Comparison of ENCODE assay signal across 8 mouse cellular contexts in the genomic region with DNA sequence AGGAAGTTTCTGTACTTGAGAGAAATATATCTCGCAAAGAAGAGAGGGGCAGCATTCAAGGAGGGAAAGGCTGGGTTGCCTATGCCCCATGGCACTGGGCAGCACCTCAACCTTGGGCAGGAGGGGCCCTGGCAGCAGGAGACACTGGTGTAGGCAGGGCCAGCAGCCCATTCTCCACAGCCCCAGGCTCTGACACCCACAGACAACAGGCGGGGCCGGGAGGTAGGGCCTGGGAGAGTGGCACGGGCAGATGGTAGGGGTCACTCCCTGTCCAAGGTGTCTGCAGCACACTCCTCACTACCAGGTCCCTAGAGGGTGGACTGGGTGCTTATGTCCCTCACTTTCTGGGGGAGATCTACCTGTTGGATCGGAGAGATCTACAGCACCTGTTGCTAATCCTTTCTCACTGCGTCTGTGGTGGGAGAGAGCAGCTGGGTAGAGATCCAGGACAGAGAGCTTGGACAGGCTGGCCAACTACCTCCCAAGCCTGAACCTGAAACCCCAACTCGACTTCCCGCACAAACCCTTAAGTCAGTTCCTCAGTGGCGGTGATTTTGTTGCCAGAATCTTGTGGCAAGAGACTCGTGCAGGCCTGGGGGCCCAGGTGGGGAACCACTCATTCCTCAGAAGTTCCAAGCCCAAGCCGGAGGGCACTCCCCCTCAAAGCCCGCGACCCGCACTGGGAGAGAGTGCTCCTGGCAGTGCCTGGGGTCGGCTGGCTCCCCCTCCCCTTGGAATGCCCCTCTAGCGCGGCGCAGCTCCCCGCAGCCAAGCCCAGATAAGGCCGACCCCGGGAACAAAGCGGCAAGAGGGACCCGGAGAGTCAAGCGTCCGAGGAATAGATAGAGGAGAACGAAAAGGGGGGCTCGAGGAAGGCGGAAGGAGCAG. TPM values are rescaled to one million over a fixed set of nuclear protein-coding genes. Genes with fewer than 3 reads are reported as not detected.
DNase-seq lines count a peak whose midpoint lies in the region; ATAC-seq and TF ChIP-seq lines count a peak whose summit lies in the region.

No protein-coding gene starts in this region.

- H3K9me3 ChIP-seq in lung, embryonic 15.5 days: no peaks in the 10 kb centered on the region
- H3K9me3 ChIP-seq in heart, embryonic 10.5 days: no peaks in the 10 kb centered on the region
- no peaks in the 10 kb centered on the region for H3K9me3 ChIP-seq in midbrain, embryonic 15.5 days

- no peak for ATAC-seq in lung, embryonic 15.5 days (ENCODE audit: borderline replicate concordance, extremely low read depth, low FRiP score, low TSS enrichment)
- 0 out of 2 replicates have a peak, but pooled peaks have one; percentile 9 for ATAC-seq in midbrain, embryonic 15.5 days (replicated peaks)

- H3K4me1 ChIP-seq in lung, embryonic 15.5 days: peaks cover 69% of the 10 kb centered on the region
- 0 out of 2 replicates have a peak, but pooled peaks cover 2% of the 10 kb centered on the region for H3K4me1 ChIP-seq in bone marrow, adult 2 months (ENCODE audit: control insufficient read depth, insufficient read depth, low read length)
- H3K4me1 ChIP-seq in heart, embryonic 10.5 days: peaks cover 72% of the 10 kb centered on the region
- peaks cover 60% of the 10 kb centered on the region for H3K4me1 ChIP-seq in midbrain, embryonic 15.5 days

- H3K4me2 ChIP-seq in lung, embryonic 15.5 days: peak overlapping the region; percentile 92
- H3K4me2 ChIP-seq in midbrain, embryonic 15.5 days: peak overlapping the region; percentile 94

- peak overlapping the region; percentile 75 for H3K27ac ChIP-seq in lung, embryonic 15.5 days
- H3K27ac ChIP-seq in bone marrow, adult 2 months (ENCODE audit: control insufficient read depth, insufficient read depth, low read depth, low read length, poor library complexity): no peak overlapping the region; the same call in 1 of the 2 replicates
- H3K27ac ChIP-seq in heart, embryonic 10.5 days: peak overlapping the region; percentile 93
- peak overlapping the region; percentile 78; the same call in 1 of the 2 replicates for H3K27ac ChIP-seq in midbrain, embryonic 15.5 days

- no peaks in the 10 kb centered on the region for H3K27me3 ChIP-seq in lung, embryonic 15.5 days
- H3K27me3 ChIP-seq in heart, embryonic 10.5 days (ENCODE audit: insufficient read depth, poor library complexity, severe bottlenecking): no peaks in the 10 kb centered on the region
- H3K27me3 ChIP-seq in midbrain, embryonic 15.5 days (replicated peaks): no peaks in the 10 kb centered on the region

- H3K36me3 ChIP-seq in lung, embryonic 15.5 days: peaks cover 19% of the 10 kb centered on the region
- peaks cover 59% of the 10 kb centered on the region for H3K36me3 ChIP-seq in heart, embryonic 10.5 days
- no peaks in the 10 kb centered on the region for H3K36me3 ChIP-seq in midbrain, embryonic 15.5 days (replicated peaks)

- H3K9ac ChIP-seq in lung, embryonic 15.5 days: peak overlapping the region; percentile 76
- H3K9ac ChIP-seq in midbrain, embryonic 15.5 days: peak overlapping the region; percentile 60

- H3K4me3 ChIP-seq in lung, embryonic 15.5 days: peak overlapping the region; percentile 83
- peak overlapping the region; percentile 63 for H3K4me3 ChIP-seq in bone marrow, adult 2 months (replicated peaks; ENCODE audit: control insufficient read depth, low read depth, low read length)
- peak overlapping the region; percentile 95 for H3K4me3 ChIP-seq in heart, embryonic 10.5 days
- peak overlapping the region; percentile 93 for H3K4me3 ChIP-seq in midbrain, embryonic 15.5 days

- no peak for TF ChIP-seq CTCF in bone marrow, adult 2 months (IDR thresholded peaks at IDR 0.05; ENCODE audit: control insufficient read depth, insufficient read depth, low read length)

- DNase-seq in lung, postnatal 25 days (ENCODE audit: low spot score): no peak
- DNase-seq in heart, embryonic 10.5 days (ENCODE audit: low spot score): no peak
- peak; percentile 60 for DNase-seq in kidney, postnatal 10 days
- no peak for DNase-seq in frontal cortex, postnatal 10 days (ENCODE audit: low spot score in 2 of 2)
- DNase-seq in layer of hippocampus, adult 18-20 months (ENCODE audit: low spot score in 2 of 2): no peak

- no peak for TF ChIP-seq POLR2A in bone marrow, adult 2 months (IDR thresholded peaks at IDR 0.05; ENCODE audit: borderline replicate concordance, control insufficient read depth, low read depth, low read length)

- WGBS in lung, embryonic 15.5 days: 2% methylated on average over 28 of the region's 28 CpGs
- WGBS in bone marrow, adult 2 months: 11% methylated on average over 28 of the region's 28 CpGs
- 3% methylated on average over 28 of the region's 28 CpGs for WGBS in heart, embryonic 10.5 days
- WGBS in midbrain, embryonic 15.5 days: 6% methylated on average over 24 of the region's 28 CpGs

RNA-seq across cellular contexts. Expression of gene Caskin2, which starts 0.7 kb away (rescaled TPM):
- polyA plus RNA-seq in lung, embryonic 15.5 days (2015; fragmentation: Nextera tagmentation; extraction: Ambion mirVana): 19.0 and 19.6 TPM in 2 replicates
- 4.2 and 6.7 TPM in 2 replicates for polyA plus RNA-seq in bone marrow, adult 2 months (2011; ENCODE audit: insufficient read depth, insufficient read length, low replicate concordance, missing spikeins)
- polyA plus RNA-seq in heart, embryonic 10.5 days (2016; fragmentation: Nextera tagmentation; extraction: Ambion mirVana): 18.7 and 21.4 TPM in 2 replicates
- polyA plus RNA-seq in midbrain, embryonic 15.5 days (2015; fragmentation: Nextera tagmentation; extraction: Ambion mirVana): 9.4 and 11.1 TPM in 2 replicates
- total RNA-seq in layer of hippocampus, adult 18-20 months (2021): 10 to 100 TPM; 19.4 to 19.9 TPM

RNA-seq across cellular contexts. Expression of gene Tsen54, which starts 1.7 kb away (rescaled TPM):
- polyA plus RNA-seq in lung, embryonic 15.5 days (2015; fragmentation: Nextera tagmentation; extraction: Ambion mirVana): 37.3 and 43.0 TPM in 2 replicates
- 10.3 and 11.6 TPM in 2 replicates for polyA plus RNA-seq in bone marrow, adult 2 months (2011; ENCODE audit: insufficient read depth, insufficient read length, low replicate concordance, missing spikeins)
- polyA plus RNA-seq in heart, embryonic 10.5 days (2016; fragmentation: Nextera tagmentation; extraction: Ambion mirVana): 39.1 and 41.7 TPM in 2 replicates
- 24.8 and 27.9 TPM in 2 replicates for polyA plus RNA-seq in midbrain, embryonic 15.5 days (2015; fragmentation: Nextera tagmentation; extraction: Ambion mirVana)
- 10 to 100 TPM; 11.1 to 11.4 TPM for total RNA-seq in layer of hippocampus, adult 18-20 months (2021)

RNA-seq across cellular contexts. Expression of gene Llgl2, which starts 11.1 kb away (rescaled TPM):
- 35.1 and 40.1 TPM in 2 replicates for polyA plus RNA-seq in lung, embryonic 15.5 days (2015; fragmentation: Nextera tagmentation; extraction: Ambion mirVana)
- 2.2 and 13.7 TPM in 2 replicates for polyA plus RNA-seq in bone marrow, adult 2 months (2011; ENCODE audit: insufficient read depth, insufficient read length, low replicate concordance, missing spikeins)
- polyA plus RNA-seq in heart, embryonic 10.5 days (2016; fragmentation: Nextera tagmentation; extraction: Ambion mirVana): 35.0 and 40.8 TPM in 2 replicates
- polyA plus RNA-seq in midbrain, embryonic 15.5 days (2015; fragmentation: Nextera tagmentation; extraction: Ambion mirVana): 0.84 and 1.0 TPM in 2 replicates
- total RNA-seq in layer of hippocampus, adult 18-20 months (2021): 1 to 10 TPM; 2.5 to 3.0 TPM

RNA-seq across cellular contexts. Expression of gene Myo15b, which starts 45.4 kb away (rescaled TPM):
- 0.25 and 0.49 TPM in 2 replicates for polyA plus RNA-seq in lung, embryonic 15.5 days (2015; fragmentation: Nextera tagmentation; extraction: Ambion mirVana)
- 0.57 TPM in 1 of 2 replicates, not detected in the other for polyA plus RNA-seq in bone marrow, adult 2 months (2011; ENCODE audit: insufficient read depth, insufficient read length, low replicate concordance, missing spikeins)
- 0.23 and 0.31 TPM in 2 replicates for polyA plus RNA-seq in heart, embryonic 10.5 days (2016; fragmentation: Nextera tagmentation; extraction: Ambion mirVana)
- 0.03 and 0.10 TPM in 2 replicates for polyA plus RNA-seq in midbrain, embryonic 15.5 days (2015; fragmentation: Nextera tagmentation; extraction: Ambion mirVana)
- total RNA-seq in layer of hippocampus, adult 18-20 months (2021): under 1 TPM; 0.15 to 0.57 TPM

RNA-seq across cellular contexts. Expression of gene Tmem94, which starts 47.5 kb away (rescaled TPM):
- 23.1 and 24.6 TPM in 2 replicates for polyA plus RNA-seq in lung, embryonic 15.5 days (2015; fragmentation: Nextera tagmentation; extraction: Ambion mirVana)
- polyA plus RNA-seq in bone marrow, adult 2 months (2011; ENCODE audit: insufficient read depth, insufficient read length, low replicate concordance, missing spikeins): 12.0 and 25.5 TPM in 2 replicates
- 35.0 and 56.8 TPM in 2 replicates for polyA plus RNA-seq in heart, embryonic 10.5 days (2016; fragmentation: Nextera tagmentation; extraction: Ambion mirVana)
- 28.4 and 31.0 TPM in 2 replicates for polyA plus RNA-seq in midbrain, embryonic 15.5 days (2015; fragmentation: Nextera tagmentation; extraction: Ambion mirVana)
- 10 to 100 TPM; 50.9 to 56.1 TPM for total RNA-seq in layer of hippocampus, adult 18-20 months (2021)
